Mouse (Mus musculus) 3T3-L1 (cell line): ENCODE measurements around the gene Ptpn18.
A peak's percentile ranks its signal among the peaks of the same experiment; 100 is the strongest.
"Not testable (repeated sequence)": the region's sequence is repeated elsewhere in the genome, so short reads cannot be mapped to it uniquely, and the experiment has no call there.

ENCODE experiments used
- DNase-seq: peaks from one replicate; pipeline ENCODE4 v3.0.0-alpha.2; 2015; ENCODE audit warnings: low read depth, low spot score

Ptpn18 gene

DNA sequence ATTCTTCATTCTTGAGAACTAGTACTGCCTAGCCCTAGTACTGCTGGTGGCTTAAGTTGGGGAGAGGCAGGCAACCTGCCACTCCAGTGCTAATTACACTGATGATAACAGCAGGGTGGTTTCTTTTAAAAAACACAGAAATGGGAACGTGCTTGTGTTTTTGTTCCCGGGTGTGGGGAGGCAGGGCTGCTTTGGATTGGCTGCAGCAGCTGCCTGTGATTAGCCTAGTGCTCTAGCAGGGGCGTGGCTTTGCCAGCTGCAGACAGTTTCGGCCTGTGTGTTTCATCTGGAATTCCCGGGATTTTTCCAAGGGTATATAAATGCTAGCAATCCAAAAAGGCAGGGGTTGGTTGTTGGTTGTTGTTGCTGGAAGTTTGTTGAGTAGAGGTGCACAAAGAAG is 57.0 kb downstream of the Ptpn18 start:
- no peak for DNase-seq

GRCm38 (mm10) chr1:34517297-34517696 is 57.7 kb downstream of the Ptpn18 start:
- not testable (repeated sequence) for DNase-seq

- not testable (repeated sequence) for DNase-seq
Measured at GRCm38 (mm10) chr1:34517797-34518196, 58.2 kb downstream of the Ptpn18 start.

DNA sequence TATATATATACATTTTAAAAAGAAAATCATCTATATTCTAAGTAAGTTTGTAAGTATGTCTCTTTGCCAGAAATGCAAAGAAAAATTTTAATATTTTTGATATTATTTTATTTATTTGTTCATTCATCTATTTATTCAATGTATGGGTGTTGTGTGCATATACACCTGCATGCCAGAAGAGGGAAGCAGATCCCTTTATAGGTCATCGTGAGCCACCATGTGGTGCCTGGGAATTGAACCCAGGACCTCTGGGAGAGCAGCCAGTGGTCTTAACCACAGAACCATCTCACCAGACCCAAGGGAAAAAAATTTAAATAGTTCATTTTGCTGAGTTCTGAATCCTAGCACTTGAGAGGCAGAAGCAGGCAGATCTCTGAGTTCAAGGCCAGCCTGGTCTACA is 58.7 kb downstream of the Ptpn18 start:
- peak; percentile 18 for DNase-seq

DNA sequence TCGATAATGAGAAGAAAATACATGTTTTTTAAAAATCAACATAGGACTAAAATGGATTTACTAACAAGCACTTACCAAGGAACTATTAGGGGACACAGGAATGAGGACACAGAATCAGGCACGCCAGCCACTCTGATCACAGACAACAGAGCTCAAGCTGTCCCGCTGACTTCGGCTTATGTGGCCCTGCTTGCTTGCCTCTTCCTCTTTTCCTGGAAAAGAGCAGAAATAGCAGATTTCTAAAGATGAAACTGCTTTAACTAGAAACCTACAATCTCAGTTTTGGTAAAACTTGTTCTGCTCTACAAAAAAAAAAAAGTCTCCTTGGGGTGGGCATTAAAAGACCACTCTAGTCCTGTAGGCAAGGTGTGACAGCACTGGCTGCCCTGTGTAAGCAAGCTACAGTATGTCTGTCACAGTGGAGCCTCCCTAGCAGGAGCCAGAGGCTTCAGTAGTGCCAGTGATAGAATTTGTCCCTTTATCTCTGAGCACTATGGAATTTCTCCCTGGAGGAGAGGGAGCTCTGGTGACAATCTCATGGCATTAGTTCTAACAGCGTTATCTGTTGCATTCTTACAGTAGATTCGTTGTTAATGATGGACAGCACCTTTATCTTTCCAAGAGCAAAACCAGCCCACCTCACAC is 62.8 kb downstream of the Ptpn18 start:
- no peak for DNase-seq

GRCm38 (mm10) chr1:34522850-34523244 is 63.3 kb downstream of the Ptpn18 start:
- no peak for DNase-seq

DNA sequence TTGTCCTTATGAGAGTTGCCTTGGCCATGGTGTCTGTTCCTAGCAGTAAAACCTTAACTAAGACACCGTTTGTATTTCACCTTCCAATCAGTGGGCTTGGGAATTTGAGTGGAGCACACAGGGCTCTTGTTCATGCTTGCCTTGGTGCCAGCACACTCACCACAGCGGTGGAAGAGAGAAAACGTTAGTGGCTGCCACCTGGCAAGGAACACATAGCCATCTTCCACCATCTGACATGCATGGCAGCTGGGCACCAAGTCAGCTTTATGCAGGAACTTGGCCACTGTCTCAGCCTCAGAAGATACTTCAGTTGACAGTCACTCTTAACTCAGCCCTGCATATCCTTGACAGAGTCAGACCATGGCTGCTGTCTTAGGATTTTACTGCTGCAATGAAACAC is 64.1 kb downstream of the Ptpn18 start:
- no peak for DNase-seq
